ENCODE assay signal across 28 mouse cellular contexts in genomic region chr1:185483356-185484057, GRCm38 (mm10). TPM values are rescaled to one million over a fixed set of nuclear protein-coding genes. Genes with fewer than 3 reads are reported as not detected.
DNase-seq lines count a peak whose midpoint lies in the region; ATAC-seq lines count a peak whose summit lies in the region.
"Had no signal": no experiment of that assay in that cellular context is flagged by ENCODE, and none has a peak within 500 bp of the region (broad histone marks: within the 10 kb centered on the region; RNA-seq: fewer than 3 reads in every experiment).

No protein-coding gene starts in this region.

- H3K9ac ChIP-seq in neural tube, embryonic 13.5 days: no peak overlapping the region
- no peak overlapping the region for H3K9ac ChIP-seq in limb, embryonic 12.5 days (replicated peaks)
- H3K9ac ChIP-seq in kidney, embryonic 16.5 days (replicated peaks; ENCODE audit: low read length): no peak overlapping the region
- H3K9ac ChIP-seq: forebrain, embryonic 15.5 days; heart, embryonic 12.5 days; lung, embryonic 15.5 days; neural tube, embryonic 12.5 days had no signal

- no peak overlapping the region for H3K27ac ChIP-seq in heart, embryonic 10.5 days
- H3K27ac ChIP-seq in neural tube, embryonic 13.5 days (replicated peaks): peak overlapping the region; percentile 81
- H3K27ac ChIP-seq in limb, embryonic 12.5 days: peak overlapping the region; percentile 54; the same call in 1 of the 2 replicates
- H3K27ac ChIP-seq in kidney, embryonic 16.5 days (ENCODE audit: low read length): no peak overlapping the region
- H3K27ac ChIP-seq: lung, embryonic 15.5 days had no signal

- intact Hi-C loops in left cerebral cortex, postnatal 4 days (cut with DNase I): no loop called here

- H3K36me3 ChIP-seq in heart, embryonic 10.5 days: no peaks in the 10 kb centered on the region
- H3K36me3 ChIP-seq in neural tube, embryonic 13.5 days: no peaks in the 10 kb centered on the region
- H3K36me3 ChIP-seq in limb, embryonic 12.5 days: no peaks in the 10 kb centered on the region
- H3K36me3 ChIP-seq in kidney, embryonic 16.5 days (ENCODE audit: insufficient read depth, low read length): no peaks in the 10 kb centered on the region
- H3K36me3 ChIP-seq: forebrain, embryonic 15.5 days; heart, embryonic 12.5 days; lung, embryonic 15.5 days; midbrain, embryonic 10.5 days; neural tube, embryonic 12.5 days had no signal

- no peak overlapping the region for H3K4me2 ChIP-seq in neural tube, embryonic 13.5 days
- H3K4me2 ChIP-seq in limb, embryonic 12.5 days: no peak overlapping the region
- H3K4me2 ChIP-seq in kidney, embryonic 16.5 days (replicated peaks; ENCODE audit: low read depth, low read length): no peak overlapping the region
- H3K4me2 ChIP-seq: forebrain, embryonic 15.5 days; heart, embryonic 12.5 days; lung, embryonic 15.5 days had no signal

- ATAC-seq in neural tube, embryonic 13.5 days (ENCODE audit: low read depth): no peak
- ATAC-seq in limb, embryonic 12.5 days (ENCODE audit: insufficient number of reproducible peaks, insufficient read depth, low FRiP score, low TSS enrichment, low read depth): no peak
- ATAC-seq in kidney, embryonic 16.5 days (ENCODE audit: low FRiP score, low TSS enrichment): no peak
- ATAC-seq: activated CD4-positive, CD25-positive, alpha-beta regulatory T cell, adult 4 months; inflammation-experienced regulatory T-cells, adult 6 months had no signal

- no peaks in the 10 kb centered on the region for H3K27me3 ChIP-seq in heart, embryonic 10.5 days (ENCODE audit: insufficient read depth, poor library complexity, severe bottlenecking)
- H3K27me3 ChIP-seq in neural tube, embryonic 13.5 days: no peaks in the 10 kb centered on the region
- no peaks in the 10 kb centered on the region for H3K27me3 ChIP-seq in limb, embryonic 12.5 days
- no peaks in the 10 kb centered on the region for H3K27me3 ChIP-seq in kidney, embryonic 16.5 days (ENCODE audit: insufficient read depth, low read length)
- H3K27me3 ChIP-seq: CH12.LX; forebrain, embryonic 15.5 days; heart, embryonic 12.5 days; lung, embryonic 15.5 days; neural tube, embryonic 12.5 days had no signal

- no peaks in the 10 kb centered on the region for H3K9me3 ChIP-seq in heart, embryonic 10.5 days
- no peaks in the 10 kb centered on the region for H3K9me3 ChIP-seq in neural tube, embryonic 13.5 days
- H3K9me3 ChIP-seq in limb, embryonic 12.5 days: no peaks in the 10 kb centered on the region
- H3K9me3 ChIP-seq in kidney, embryonic 16.5 days (ENCODE audit: low read length): no peaks in the 10 kb centered on the region
- H3K9me3 ChIP-seq: forebrain, embryonic 15.5 days; heart, embryonic 12.5 days; lung, embryonic 15.5 days; midbrain, embryonic 10.5 days; neural tube, embryonic 12.5 days had no signal

- DNase-seq in heart, embryonic 10.5 days (ENCODE audit: low spot score): peak; percentile 61
- DNase-seq in heart, adult 18-20 months: no peak
- DNase-seq in neural tube, embryonic 10.5 days (ENCODE audit: extremely low spot score, low spot score): no peak
- DNase-seq in left cerebral cortex, postnatal 4 days: no peak
- DNase-seq: adrenal gland, adult 2 months; adrenal gland, postnatal 36 days; cerebellum, adult 18-20 months; cerebellum, postnatal 14 days; gastrocnemius, postnatal 25 days; kidney, adult 9 months; kidney, postnatal 14 days; liver; right cerebral cortex, postnatal 14 days had no signal

- peaks cover 4% of the 10 kb centered on the region; the same call in 1 of the 2 replicates for H3K4me1 ChIP-seq in heart, embryonic 10.5 days
- peaks cover 36% of the 10 kb centered on the region for H3K4me1 ChIP-seq in neural tube, embryonic 13.5 days (replicated peaks)
- H3K4me1 ChIP-seq in limb, embryonic 12.5 days (replicated peaks): peaks cover 40% of the 10 kb centered on the region
- peaks cover 8% of the 10 kb centered on the region; the same call in 1 of the 2 replicates for H3K4me1 ChIP-seq in kidney, embryonic 16.5 days (ENCODE audit: insufficient read depth, low read length)
- H3K4me1 ChIP-seq: heart, embryonic 12.5 days; lung, embryonic 15.5 days had no signal

- WGBS in heart, embryonic 10.5 days: 88% methylated on average over 12 of the region's 12 CpGs
- 60% methylated on average over 12 of the region's 12 CpGs for WGBS in neural tube, embryonic 13.5 days
- WGBS in limb, embryonic 12.5 days: 42% methylated on average over 12 of the region's 12 CpGs
- 65% methylated on average over 12 of the region's 12 CpGs for WGBS in kidney, embryonic 16.5 days

- no peak overlapping the region for H3K4me3 ChIP-seq in heart, embryonic 10.5 days
- no peak overlapping the region for H3K4me3 ChIP-seq in neural tube, embryonic 13.5 days
- H3K4me3 ChIP-seq in limb, embryonic 12.5 days (replicated peaks): no peak overlapping the region
- no peak overlapping the region for H3K4me3 ChIP-seq in kidney, embryonic 16.5 days (ENCODE audit: low read length)
- H3K4me3 ChIP-seq: forebrain, embryonic 15.5 days; heart, embryonic 12.5 days; lung, embryonic 15.5 days; midbrain, embryonic 10.5 days; neural tube, embryonic 12.5 days had no signal

RNA-seq across cellular contexts. Expression of gene Slc30a10, which starts 28.9 kb away (rescaled TPM):
- 3.5 and 3.9 TPM in 2 replicates for polyA plus RNA-seq in heart, embryonic 10.5 days (2016; fragmentation: Nextera tagmentation; extraction: Ambion mirVana)
- not detected for total RNA-seq in heart, adult 18-20 months (2021)
- 2.7 and 2.9 TPM in 2 replicates for polyA plus RNA-seq in neural tube, embryonic 13.5 days (2015; fragmentation: Nextera tagmentation; extraction: Ambion mirVana)
- polyA plus RNA-seq in limb, embryonic 12.5 days (2016; fragmentation: Nextera tagmentation; extraction: Ambion mirVana): 0.39 and 0.54 TPM in 2 replicates
- 10 to 100 TPM; 14.7 to 16.2 TPM for total RNA-seq in left cerebral cortex, postnatal 4 days (2021)
- 0.14 and 0.22 TPM in 2 replicates for polyA plus RNA-seq in kidney, embryonic 16.5 days (2015; fragmentation: Nextera tagmentation; extraction: Ambion mirVana)
- total RNA-seq: CH12.LX; gastrocnemius, postnatal 25 days; hematopoietic stem cell, adult 5-6 weeks had no signal
- polyA plus RNA-seq: activated CD4-positive, CD25-positive, alpha-beta regulatory T cell, adult 4 months; adrenal gland, adult 2 months; C2C12; inflammation-experienced regulatory T-cells, adult 6 months; lung, embryonic 15.5 days; testis, adult 2 months; urinary bladder, adult 2 months had no signal

Comparison
In these comparisons a context has a peak if more than half of its experiments do, and no peak if none do; other contexts are left out.
1. H3K27ac ChIP-seq: peak in neural tube, embryonic 13.5 days (single experiment) and limb, embryonic 12.5 days (single experiment); none in heart, embryonic 10.5 days (single experiment) and kidney, embryonic 16.5 days (single experiment).